Mouse (Mus musculus): ENCODE results near the gene Vmn1r42. TPM values are rescaled to one million over a fixed set of nuclear protein-coding genes. Genes with fewer than 3 reads are reported as not detected.

Vmn1r42 gene
- not detected in 2 replicates for polyA plus RNA-seq (2012; rRNA removed)

DNA sequence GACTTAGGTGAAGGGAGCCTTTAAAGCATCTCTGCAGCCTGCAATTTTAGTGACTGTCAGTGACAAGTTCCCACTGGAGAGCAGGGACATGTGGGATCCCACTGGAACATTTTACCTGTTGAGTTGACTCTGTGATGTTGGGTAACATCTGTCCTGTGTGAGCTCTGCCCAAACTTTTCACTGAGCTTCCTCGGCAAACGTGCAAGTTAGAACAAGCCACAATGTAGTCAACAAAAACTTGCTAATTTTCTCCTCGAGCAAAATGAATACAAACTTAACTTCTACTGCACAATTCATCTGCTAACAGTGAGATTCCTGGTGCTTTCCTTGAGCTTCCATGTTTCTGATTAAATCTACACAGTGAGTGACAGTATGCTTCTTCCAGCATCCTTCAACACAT is at the start of gene Vmn1r42, which contains the start of gene Vmn1r43:
TSS of gene Vmn1r42 (minus strand) at position 101 of the 400 bp plus-strand sequence.
TSS of gene Vmn1r43 (minus strand) at position 101 of the 400 bp plus-strand sequence.

DNA sequence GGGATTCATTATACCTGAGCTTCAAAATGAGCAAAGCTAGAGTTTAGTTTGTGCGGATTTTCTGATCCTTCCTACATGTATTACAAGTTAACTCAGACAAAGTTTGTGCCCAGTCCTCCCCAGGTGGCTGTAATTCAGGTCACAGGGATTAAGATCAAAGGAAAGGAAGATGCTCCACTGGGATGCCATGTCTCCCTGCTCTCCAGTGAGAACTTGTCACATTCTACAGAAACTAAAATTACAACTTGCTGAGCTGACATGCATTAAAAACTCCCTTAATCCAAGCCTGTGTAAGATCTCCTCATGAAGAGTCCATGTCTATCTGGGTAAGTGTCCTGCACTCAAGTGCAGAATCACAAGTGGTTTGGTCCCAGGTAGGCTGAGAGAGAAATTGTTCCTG is 7.1 kb upstream of the Vmn1r42 start, which contains the start of gene Vmn1r44:
TSS of gene Vmn1r44 (plus strand) at position 301 of the 400 bp plus-strand sequence.

Other genes starting within 250 kb of the Vmn1r42 start
- 1.6 and 1.7 TPM in 2 replicates for gene Txnrd3, start 232.4 kb downstream of the Vmn1r42 start, polyA plus RNA-seq (2012; rRNA removed)
- not detected in 2 replicates for gene Vmn1r40, start 168.9 kb downstream of the Vmn1r42 start, polyA plus RNA-seq (2012; rRNA removed)
- not detected in 2 replicates for gene Vmn1r41, start 135.6 kb downstream of the Vmn1r42 start, polyA plus RNA-seq (2012; rRNA removed)
- not detected in 2 replicates for gene Vmn1r43, start within 50 bp of the Vmn1r42 start, polyA plus RNA-seq (2012; rRNA removed)
- not detected in 2 replicates for gene Vmn1r44, start 7.2 kb upstream of the Vmn1r42 start, polyA plus RNA-seq (2012; rRNA removed)
- gene Vmn1r45, start 64.2 kb upstream of the Vmn1r42 start, polyA plus RNA-seq (2012; rRNA removed), result not detected in 2 replicates
- gene Vmn1r46, start 92.9 kb upstream of the Vmn1r42 start, polyA plus RNA-seq (2012; rRNA removed), result not detected in 2 replicates
- not detected in 2 replicates for gene Vmn1r47, start 139.7 kb upstream of the Vmn1r42 start, polyA plus RNA-seq (2012; rRNA removed)
- not detected in 2 replicates for gene Vmn1r48, start 160.4 kb upstream of the Vmn1r42 start, polyA plus RNA-seq (2012; rRNA removed)
- not detected in 2 replicates for gene Vmn1r49, start 202.1 kb upstream of the Vmn1r42 start, polyA plus RNA-seq (2012; rRNA removed)
- not detected in 2 replicates for gene Vmn1r50, start 225.0 kb upstream of the Vmn1r42 start, polyA plus RNA-seq (2012; rRNA removed)
- not detected in 2 replicates for gene Vmn1r51, start 246.2 kb upstream of the Vmn1r42 start, polyA plus RNA-seq (2012; rRNA removed)